Mouse (Mus musculus): ENCODE results near the gene Scpep1.
A peak's percentile ranks its signal among the peaks of the same experiment; 100 is the strongest.

The Scpep1 gene

DNA sequence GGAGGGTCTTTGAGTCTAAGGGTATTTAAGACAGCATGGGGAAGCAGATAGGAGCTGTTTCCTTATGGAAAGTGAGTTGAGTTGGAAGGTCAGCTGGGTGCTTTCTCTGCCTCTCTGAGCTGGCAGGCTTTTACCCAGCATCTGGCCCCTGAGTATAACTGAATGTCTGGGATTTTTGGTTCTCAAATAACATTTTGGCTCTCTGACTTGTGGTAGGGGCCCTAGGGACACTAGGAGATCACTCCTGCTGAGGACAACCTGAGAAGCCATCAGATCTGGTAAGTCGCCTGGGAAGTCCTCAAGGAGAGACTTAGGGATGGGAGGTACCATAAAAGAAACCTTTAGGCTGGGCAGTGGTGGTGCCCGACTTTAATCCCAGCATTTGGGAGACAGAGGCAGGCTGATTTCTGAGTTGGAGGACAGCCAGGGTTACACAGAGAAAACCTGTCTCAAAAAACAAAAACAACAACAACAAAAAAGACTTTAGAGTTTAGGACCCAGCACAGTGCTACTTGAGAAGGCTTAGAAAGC is 15.0 kb upstream of the Scpep1 start, which contains the start of gene Coil:
Coil (plus strand) TSS at position 51 of the 531 bp plus-strand sequence.
- peak in 1 of 2 experiments; percentile 20 for DNase-seq

DNA sequence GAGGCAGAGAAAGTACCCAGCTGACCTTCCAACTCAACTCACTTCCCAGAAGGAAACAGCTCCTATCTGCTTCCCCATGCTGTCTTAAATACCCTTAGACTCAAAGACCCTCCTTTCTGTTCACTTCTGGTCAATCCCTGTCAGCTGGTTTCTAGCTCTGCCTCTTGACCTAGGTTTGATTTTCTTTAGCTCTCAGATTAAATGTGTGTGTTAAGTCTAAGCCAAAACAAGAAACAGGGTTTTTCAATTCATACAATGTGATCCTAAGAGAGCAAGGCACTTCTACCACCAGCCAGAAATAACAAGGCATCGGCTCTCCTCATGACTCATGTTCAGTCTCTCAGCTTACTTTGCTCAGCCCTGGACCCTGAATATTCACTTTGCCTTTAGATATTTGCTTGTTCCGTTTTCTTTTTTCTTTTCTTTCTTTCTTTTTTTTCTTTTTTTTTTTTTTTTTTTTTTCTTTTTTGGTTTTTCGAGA is 11.7 kb upstream of the Scpep1 start, which contains the start of gene Elobl:
Elobl (minus strand) TSS at position 51 of the 481 bp plus-strand sequence.
- no peak for DNase-seq

DNA sequence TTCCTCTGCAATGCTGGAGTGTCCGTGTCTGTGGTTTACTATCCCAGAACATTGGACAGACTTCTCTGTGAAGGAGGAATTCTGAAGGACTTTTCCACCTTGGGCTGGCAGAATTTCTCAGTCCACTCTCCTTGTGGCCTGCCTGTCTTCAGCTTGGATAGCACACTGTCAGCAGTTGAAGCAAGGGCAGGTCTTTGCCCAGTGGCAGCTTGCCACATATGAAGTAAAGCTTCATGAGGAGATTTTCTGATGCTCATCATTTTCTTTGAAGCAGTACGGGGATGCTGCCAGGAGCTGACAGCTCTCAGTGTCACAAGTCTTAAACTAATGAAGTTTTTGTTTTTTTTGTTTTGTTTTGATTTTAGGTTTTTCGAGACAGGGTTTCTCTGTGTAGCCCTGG is 3.6 kb upstream of the Scpep1 start:
- DNase-seq, result no peak

DNA sequence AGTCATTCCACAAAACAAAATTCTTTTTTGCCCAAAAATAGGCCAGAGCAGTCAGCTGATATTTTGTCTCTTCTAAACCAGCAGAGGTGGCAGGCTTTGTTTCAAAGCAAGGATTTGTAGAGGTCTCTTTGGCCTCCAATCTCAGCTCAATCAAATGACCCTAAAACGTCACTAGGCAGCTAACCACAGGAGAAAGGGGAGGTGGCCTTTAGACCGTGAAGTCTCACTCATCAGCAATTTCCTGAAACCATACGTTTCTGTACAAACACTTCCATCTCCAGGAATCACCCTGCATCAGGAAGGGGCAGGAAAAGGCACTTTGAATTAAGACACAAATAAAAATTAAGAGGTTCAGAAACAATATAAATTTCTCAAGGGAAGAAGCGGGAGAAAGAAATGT is 462 bp downstream of the Scpep1 start:
- DNase-seq, result peak; percentile 75 to 79

DNA sequence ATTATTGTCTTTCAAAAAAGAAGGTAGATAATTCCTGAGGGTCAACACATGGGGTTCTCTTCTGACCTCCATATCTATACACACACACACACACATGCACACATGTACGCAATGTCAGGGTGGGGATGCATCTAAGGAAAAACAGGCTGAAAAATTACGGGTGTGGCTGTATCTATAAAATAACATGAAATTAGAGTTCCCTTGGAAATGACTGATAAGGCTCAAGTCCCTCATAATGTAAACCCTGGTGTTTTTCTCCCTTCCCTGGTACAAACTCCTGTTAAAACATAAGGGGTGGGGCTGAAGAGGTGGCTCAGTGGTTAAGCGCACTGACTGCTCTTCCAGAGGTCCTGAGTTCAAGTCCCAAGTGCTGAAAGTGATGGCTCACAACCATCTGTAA is 1.7 kb downstream of the Scpep1 start:
- DNase-seq, result no peak

DNA sequence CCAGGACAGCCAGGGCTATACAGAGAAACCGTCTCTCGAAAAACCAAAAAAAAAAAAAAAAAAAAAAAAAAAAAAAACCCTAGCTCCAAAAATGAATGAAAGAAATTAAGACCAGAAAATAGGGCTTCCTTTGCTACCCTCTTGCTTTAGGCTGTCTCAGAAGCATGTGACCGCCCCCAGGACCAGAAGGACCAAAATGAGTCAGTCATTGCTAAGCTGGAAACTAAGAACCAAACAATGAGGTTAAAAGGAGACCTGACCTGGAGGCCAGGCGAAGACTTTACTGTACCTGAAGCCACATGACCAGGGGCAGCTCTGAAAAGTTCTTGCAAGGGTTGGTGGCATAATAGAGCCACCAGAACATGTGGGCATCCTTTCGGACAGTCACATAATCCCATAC is 3.1 kb downstream of the Scpep1 start:
- DNase-seq, result no peak

DNA sequence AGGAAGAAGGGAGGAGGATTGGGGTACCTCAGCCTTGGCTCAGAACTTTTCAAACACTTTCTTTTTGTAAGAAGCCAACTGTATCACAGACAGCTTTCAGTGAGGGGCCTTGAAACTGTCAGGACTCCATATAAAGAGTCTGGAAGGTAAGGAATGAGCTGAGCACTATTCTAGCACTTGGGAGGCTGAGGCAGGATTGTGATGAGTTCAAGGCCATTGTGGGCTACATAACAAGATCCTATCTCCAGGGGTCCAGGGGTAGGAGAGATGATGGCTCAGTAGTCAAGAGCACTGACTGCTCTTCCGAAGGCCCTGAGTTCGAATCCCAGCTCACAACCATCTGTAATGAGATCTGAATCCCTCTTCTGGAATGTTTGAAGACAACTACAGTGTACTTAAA is 3.7 kb downstream of the Scpep1 start:
- DNase-seq, result no peak

DNA sequence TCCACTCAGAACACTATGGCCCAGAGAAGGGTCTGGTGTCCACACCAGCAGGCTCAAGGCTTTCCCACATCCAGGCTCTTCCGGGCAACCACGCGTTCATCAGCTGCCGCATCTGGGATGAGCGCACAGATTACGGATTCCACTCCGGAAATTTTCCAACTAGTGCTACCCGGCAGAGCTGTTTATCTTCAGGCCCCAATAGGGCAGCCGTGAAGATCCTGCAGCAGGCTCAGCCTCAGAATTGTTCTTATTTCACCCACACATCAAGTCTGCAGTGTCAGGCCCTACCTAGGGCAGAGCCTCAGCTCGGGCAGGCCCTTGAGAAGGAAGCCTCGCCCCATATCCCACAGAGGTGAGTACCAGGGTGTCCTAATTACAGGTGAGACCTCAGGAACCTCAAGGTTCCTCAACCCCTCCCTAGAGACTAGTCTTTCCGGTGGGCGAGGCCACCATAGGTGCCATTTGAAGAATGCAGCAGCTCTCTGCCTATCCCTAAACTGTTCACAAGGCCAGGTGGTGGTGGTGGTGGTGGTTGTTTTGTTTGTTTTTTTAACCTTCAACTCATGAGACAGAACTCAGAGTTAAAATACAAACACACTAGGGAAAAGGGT is 4.5 kb downstream of the Scpep1 start:
- peak; percentile 33 to 39 for DNase-seq

DNA sequence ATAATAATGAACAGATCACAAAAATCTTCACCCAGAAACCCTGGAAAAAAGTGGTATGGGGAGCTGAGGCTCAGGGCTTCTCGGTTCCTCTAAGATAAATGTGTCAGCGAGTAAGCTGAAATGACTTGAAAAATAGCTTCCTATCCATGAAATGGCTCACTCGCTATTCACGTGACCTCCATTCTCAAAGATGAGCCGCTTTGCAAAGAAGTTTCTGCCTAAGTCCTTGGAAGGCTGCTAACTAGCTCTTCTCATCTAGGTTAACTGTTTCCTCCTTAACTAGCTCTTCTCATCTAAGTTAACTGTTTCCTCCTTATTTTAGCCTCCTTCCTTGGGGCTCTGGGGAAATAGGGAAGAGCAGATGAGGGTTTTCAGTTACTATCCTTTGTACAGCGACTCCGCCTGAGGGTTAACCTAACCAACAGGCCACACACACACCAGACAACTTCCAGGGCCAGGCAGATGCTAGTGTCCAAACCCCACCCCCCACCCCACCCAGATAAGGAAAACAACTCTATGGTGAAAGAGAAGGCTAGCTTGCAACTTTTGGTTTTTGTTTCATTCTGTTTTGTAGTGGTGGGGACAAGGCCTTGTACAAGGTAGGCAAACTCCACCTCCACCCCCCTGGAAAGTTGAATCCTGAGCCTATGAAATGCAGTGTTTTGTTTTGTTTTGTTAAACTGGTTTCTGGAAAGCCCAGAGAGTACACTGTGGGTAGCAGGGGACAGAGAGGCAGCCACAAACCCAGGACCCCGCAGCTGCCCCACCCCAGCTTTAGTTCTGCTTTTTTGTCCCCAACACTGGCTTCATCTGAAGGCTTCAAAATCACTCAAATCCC is 5.2 kb downstream of the Scpep1 start:
- peak; percentile 58 to 62 for DNase-seq

DNA sequence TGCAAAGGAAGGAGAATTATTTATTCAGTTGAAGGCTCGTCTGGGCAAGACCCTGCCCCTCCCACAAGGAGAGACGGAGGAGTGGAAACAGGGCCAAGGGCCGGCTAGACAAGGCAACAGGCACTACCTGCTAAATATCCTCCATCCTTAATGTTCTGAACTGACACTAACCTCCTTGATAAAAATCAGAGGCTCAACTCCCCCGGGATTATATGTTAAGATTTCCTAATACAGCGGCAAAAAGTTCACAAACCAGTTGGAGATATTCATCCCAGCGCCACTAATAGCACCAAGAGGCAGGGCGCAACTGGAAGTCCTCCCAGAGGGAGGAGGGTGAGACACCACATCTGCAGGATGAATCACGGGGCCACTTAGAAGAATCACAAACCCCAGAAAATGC is 6.4 kb downstream of the Scpep1 start:
- DNase-seq, result no peak

DNA sequence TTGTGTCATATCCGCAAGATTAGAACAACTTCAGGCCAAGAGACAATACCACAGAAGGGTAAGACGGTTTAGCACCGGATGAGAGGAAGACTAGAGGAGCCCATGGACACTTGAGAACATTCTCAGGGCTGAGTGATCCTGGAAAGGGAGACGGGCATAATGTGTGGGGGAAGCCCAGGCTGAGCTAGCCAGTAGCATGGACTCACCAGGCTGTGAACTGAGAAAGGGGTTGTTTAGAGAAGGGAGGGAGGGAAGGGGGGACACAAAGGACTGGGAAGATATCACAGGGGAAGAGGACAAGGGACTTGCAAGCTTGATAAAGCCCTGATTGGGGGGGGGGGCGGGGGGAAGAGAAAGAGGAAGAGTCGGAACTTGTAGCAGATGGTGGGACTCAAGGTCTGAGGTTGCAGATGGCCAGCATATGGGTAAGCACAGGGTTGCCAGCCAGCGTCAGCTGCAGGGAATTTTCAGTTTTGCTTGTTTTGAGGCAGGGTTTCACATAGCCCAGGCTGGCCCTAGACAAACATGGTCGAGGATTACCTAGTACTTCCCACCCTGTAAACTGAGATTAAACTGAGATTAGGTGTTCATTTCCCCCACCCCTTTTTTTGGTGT is 9.2 kb downstream of the Scpep1 start:
- DNase-seq, result peak in 1 of 2 experiments; percentile 27

DNA sequence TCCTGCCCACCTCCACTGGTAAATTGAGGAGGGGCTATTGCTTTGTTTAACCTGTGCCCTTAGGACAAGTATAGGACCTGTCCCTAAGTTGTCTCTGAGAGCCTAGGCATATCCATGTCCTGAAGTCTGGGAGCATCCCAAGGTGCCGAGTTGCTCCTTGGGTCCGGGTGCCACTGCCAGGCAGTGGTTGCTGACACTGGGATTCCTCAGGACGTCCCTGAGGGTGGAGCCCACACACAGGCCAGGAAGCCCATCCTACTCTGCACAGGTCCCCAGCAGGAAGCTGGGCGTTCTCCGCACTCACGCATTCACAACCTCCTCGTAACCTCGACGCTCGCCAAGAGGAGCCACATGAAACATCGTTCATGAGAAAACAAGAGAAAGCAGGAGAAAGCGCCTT is 13.8 kb downstream of the Scpep1 start:
- DNase-seq, result no peak

DNA sequence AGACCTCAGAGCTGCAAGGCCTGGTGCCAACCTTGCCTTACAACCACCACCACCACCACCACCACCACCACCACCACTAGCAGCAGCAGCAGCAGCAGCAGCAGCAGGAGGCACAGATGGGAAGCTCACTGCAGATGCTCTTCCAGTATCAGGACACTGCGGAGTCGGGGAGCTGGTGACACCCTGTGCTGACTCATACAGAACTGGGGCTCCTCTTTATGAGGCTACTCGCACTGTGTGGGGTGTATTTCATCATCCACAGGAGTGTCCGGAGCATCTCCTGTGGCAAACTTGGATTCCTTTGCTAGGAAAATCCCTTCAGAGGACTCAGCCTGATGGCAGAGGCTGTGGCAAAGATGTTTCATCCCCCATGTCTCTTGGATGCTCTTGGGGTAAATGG is 15.6 kb downstream of the Scpep1 start:
- no peak for DNase-seq

DNA sequence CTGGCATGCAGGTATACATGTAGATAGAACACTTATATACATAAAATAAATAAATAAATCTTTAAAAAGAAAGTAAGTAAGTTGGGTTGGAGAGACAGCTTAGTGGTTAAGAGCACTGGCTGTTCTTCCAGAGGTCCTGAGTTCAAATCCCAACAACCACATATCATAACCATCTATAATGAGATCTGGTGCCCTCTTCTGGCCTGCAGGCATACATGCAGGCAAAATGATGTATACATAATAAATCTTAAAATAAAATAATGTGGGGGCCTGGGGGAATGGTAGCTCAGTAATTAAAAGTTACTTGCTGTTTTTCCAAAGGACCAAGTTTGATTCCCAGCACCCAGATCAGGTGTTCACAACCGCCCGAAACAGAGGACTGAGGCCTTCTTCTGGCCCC is 16.5 kb downstream of the Scpep1 start:
- no peak for DNase-seq

DNA sequence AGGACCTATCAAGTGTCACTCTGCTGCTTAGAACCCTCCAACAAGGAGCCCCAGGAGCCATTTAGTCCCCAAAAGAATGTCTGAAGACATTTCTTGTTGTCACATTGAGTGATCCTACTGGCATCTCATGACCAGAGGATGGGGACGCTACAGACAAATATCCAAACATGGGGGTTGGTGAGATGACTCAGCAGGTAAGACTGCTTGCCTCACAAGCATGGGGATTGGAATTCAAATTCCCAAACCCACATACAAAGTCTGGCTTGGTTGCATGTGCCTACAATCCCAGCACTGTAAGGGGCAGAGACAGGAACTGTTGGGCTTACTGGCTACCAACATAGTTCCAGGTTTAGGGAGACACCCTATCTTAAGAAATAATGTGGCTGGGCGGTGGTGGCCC is 17.4 kb downstream of the Scpep1 start:
- DNase-seq, result no peak

DNA sequence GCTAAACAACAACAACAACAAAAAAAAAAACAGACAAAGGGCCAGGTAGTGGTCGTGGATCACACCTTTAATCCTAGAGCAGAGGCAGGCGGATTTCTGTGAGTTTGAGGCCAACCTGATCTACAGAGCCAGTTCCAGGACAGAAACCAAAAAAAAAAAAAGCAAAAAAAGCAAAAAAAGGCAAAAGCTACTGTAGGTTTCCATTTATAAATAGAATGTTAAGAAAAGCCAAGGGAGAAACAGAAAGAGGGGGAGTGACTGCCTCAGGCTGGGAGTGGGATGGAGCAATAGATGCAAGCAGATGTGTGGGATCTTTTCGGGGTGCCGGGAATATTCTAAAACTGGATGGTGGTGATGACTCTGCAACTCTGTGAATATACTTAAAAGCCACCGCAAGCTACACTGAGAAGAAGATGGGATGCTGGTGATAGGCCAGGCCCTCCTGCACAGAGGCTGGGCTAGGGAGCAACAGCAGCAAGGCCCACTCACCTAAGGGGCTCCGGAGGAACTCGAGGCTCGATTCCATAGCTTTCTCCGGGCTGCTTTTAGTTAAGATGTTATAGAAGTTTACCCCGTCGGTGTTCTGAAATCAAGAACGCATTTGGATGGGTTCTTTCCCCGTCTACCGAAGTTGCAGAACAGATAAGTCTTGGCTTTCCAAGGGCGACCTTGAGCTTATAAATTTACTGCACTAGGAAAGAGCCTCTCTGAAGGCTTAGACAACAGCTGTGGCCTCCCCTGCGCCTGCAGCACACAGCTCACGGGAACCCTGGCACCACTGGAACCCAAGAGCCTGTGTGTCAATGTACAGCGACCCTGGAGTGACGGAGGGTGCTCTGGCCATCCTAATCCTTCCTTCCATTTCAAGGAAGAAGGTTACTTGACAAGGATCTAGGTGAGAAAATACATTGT is 20.9 kb downstream of the Scpep1 start:
- DNase-seq, result no peak

DNA sequence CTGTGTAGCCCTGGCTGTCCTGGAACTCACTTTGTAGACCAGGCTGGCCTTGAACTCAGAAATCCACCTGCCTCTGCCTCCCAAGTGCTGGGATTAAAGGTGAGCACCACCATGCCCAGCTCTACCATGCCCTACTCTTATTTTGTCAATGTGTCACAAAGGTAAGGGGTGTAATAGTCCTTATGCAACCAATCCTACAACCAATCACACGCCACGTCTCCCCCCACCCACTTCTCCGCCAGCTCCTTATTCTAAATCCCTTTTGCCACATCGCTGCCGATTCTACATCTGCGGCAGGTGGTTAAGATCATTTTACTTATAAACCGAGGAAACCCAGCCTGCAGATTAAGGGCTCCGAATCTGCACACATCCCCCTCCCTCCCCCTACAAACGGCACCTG is 22.2 kb downstream of the Scpep1 start:
- no peak for DNase-seq

DNA sequence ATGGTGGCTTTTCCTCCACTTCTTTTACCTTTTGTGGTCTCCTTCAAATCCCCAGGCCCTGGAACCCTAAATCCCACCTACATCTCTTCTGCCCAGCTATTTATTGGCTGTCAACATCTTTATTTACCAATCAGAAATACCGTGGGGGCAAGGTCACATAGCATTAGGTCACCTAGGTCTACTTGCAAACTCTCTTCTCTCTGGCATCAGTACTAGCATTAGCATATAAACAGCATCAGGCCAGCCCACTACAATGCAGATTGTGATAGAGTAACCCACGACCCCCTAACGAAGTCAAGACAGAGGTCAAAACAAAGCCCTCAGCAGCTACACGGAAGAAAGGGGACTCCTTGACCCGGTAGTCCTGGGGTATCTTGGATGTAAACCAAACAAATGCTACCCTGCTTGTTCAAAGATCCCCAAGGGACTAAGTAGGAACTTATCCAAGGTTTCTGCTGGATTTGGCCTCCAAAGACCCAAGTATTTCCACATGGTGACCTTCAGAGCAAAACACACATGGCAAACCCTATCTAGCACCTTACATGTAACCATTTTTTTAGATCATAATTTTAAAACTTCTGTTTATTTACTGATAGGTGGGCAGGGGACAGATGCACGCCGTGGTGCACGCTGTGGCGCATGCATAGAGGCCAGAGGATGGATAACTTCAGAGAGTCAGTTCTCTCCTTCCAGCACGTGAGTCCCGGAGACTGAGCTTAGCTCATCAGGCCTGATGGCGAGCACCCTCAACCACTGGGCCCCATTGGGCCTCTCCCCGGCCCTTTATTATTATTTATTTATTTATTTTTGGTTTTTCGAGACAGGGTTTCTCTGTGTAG is 23.4 kb downstream of the Scpep1 start:
- DNase-seq, result no peak

DNA sequence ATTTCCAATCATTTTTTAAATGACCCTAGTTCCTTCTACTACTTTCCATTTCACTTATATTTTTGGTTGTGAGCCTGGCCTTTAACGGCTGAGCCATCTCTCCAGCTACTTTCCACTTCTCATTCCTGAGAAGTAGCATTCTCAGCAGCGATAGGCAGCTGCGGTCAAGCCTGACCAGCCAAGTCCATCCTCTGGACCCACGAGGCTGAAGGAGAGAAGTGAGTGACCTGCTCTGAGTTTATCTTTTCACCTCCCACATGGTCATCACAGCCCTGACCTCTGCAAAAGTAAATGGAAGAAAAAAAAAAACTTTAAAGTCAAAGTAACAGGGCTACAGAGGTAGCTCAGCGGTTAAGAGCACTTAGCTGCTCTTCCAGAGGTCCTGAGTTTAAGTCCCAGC is 28.7 kb downstream of the Scpep1 start:
- no peak for DNase-seq

DNA sequence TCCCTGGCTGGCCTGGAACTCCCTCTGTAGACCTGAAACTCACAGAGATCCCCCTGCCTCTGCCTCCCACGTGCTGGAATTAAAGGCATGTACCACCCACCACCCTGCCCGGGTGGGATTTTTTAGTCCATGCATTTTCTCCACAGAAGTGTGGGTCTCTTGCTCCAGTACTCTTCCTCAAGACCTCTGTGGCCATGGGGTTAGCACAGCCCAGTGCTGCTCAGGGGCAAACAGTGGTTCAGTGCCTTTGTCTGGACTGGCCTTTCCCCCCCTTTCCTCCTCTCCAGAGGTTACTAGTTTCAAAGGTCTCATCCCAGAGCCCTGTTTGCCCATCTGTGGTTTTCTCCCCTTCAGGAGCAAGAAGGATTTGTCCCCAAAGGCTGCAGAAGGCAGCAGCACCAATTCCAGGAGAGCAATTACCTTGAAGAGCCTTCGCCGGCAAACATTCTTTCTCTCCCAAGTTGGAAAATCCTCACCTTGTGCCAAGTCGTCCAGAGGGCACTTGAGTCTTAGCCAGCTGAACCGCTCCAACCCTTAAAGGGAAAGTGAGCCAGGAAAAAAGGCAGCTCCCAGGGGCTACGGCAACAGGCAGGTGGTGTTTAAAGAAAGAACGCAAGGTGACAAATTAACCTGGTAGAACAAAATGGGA is 45.8 kb downstream of the Scpep1 start:
- no peak for DNase-seq
